Mouse (Mus musculus) midbrain, embryonic 14.5 days (tissue): Measurements from ENCODE around the gene Gse1. TPM values are rescaled to one million over a fixed set of nuclear protein-coding genes. Genes with fewer than 3 reads are reported as not detected.

Experiments used
- ATAC-seq: fragments of 200-750 bp; cut with Nextera tagmentation; 2 replicates; pipeline ENCODE4 v1.8.0; 2017; ENCODE audit warnings: moderate number of reproducible peaks, moderate library complexity; ENCODE audit not compliant: low FRiP score, low TSS enrichment
- DNase-seq: peaks from one replicate; pipeline ENCODE4 v3.0.0-alpha.2; 2015
- H3K27ac ChIP-seq: fragments of 300-500 bp; sonication (generic); replicated peaks from 2 replicates; pipeline ENCODE4 v1.5.1; 2014; ENCODE audit warnings: mild to moderate bottlenecking, low read depth, low read length, moderate library complexity
- H3K27me3 ChIP-seq: fragments of 300-500 bp; sonication (generic); 2 replicates; pipeline ENCODE4 v1.6.1; 2014; ENCODE audit warnings: low read length, control low read depth, mixed read lengths; ENCODE audit not compliant: control insufficient read depth, insufficient read depth
- H3K36me3 ChIP-seq: fragments of 300-500 bp; sonication (generic); 2 replicates; pipeline ENCODE4 v1.6.1; 2014; ENCODE audit warnings: low read length, control low read depth; ENCODE audit not compliant: control insufficient read depth, insufficient read depth
- H3K4me1 ChIP-seq: fragments of 300-500 bp; sonication (generic); 2 replicates; pipeline ENCODE4 v1.6.1; 2014; ENCODE audit warnings: mild to moderate bottlenecking, antibody characterized with exemption, low read length, control low read depth; ENCODE audit not compliant: control insufficient read depth, insufficient read depth
- H3K4me2 ChIP-seq: fragments of 300-500 bp; sonication (generic); 2 replicates; pipeline ENCODE4 v1.6.1; 2014; ENCODE audit warnings: mild to moderate bottlenecking, low read length, moderate library complexity
- H3K4me3 ChIP-seq: fragments of 300-500 bp; sonication (generic); replicated peaks from 2 replicates; pipeline ENCODE4 v1.5.1; 2014; ENCODE audit warnings: low read depth, low read length
- H3K9ac ChIP-seq: fragments of 300-500 bp; sonication (generic); replicated peaks from 2 replicates; pipeline ENCODE4 v1.6.1; 2014; ENCODE audit warnings: mild to moderate bottlenecking, low read length, moderate library complexity
- H3K9me3 ChIP-seq: fragments of 300-500 bp; sonication (generic); 2 replicates; pipeline ENCODE4 v1.6.1; 2016; ENCODE audit warnings: low read length, control low read depth, mixed read lengths; ENCODE audit not compliant: control insufficient read depth
- WGBS: fragments of 180-500 bp; shearing (Covaris S2); extraction: QIAGEN DNeasy Blood & Tissue Kit; methylation state at CpG from one replicate; pipeline ENCODE4 v1.1.7; 2014; 5-methylcytosine and 5-hydroxymethylcytosine counted together
- polyA plus RNA-seq: library from polyadenylated mRNA; unstranded; fragments of >200 nt; fragmentation: Nextera tagmentation; extraction: Ambion mirVana; gene quantifications from 2 replicates; pipeline ENCODE4 v1.2.1, GENCODE M21; 2014

The Gse1 gene
- polyA plus RNA-seq, 1 experiment from 2014 or later, result 28.6 TPM

- no peak overlapping the region for H3K4me3 ChIP-seq
- H3K4me1 ChIP-seq, result peaks cover 94% of the 10 kb centered on the region
- ATAC-seq (no peak), DNase-seq (no peak)
- no peaks in the 10 kb centered on the region for H3K27me3 ChIP-seq
- peak overlapping the region; percentile 41; the same call in 1 of the 2 replicates for H3K4me2 ChIP-seq
- no peaks in the 10 kb centered on the region for H3K36me3 ChIP-seq
- H3K9ac ChIP-seq, result no peak overlapping the region
- H3K9me3 ChIP-seq, result no peaks in the 10 kb centered on the region
- H3K27ac ChIP-seq, result peak overlapping the region; percentile 91
- WGBS, result 28% methylated on average over 6 of the region's 6 CpGs
Measured at GRCm38 (mm10) chr8:120513145-120513544, 284.9 kb downstream of the Gse1 start.

- H3K9ac ChIP-seq, result peak overlapping the region; percentile 43; the same call in 1 of the 2 replicates
- ATAC-seq (peak; percentile 64), DNase-seq (peak; percentile 79)
- H3K27ac ChIP-seq, result peak overlapping the region; percentile 91
- H3K9me3 ChIP-seq, result no peaks in the 10 kb centered on the region
- H3K4me2 ChIP-seq, result peak overlapping the region; percentile 41
- peaks cover 94% of the 10 kb centered on the region for H3K4me1 ChIP-seq
- no peaks in the 10 kb centered on the region for H3K27me3 ChIP-seq
- H3K36me3 ChIP-seq, result no peaks in the 10 kb centered on the region
- no peak overlapping the region for H3K4me3 ChIP-seq
- WGBS, result 2% methylated on average over 26 of the region's 26 CpGs
Measured at GRCm38 (mm10) chr8:120513638-120514461, 285.6 kb downstream of the Gse1 start.

GRCm38 (mm10) chr8:120515214-120515613, 287.0 kb downstream of the Gse1 start:
- ATAC-seq, result no peak
- H3K4me3 ChIP-seq, result no peak overlapping the region
- H3K9me3 ChIP-seq, result no peaks in the 10 kb centered on the region
- 89% methylated on average over 2 of the region's 2 CpGs for WGBS
- no peak overlapping the region for H3K9ac ChIP-seq
- no peaks in the 10 kb centered on the region for H3K36me3 ChIP-seq
- peaks cover 94% of the 10 kb centered on the region for H3K4me1 ChIP-seq
- no peaks in the 10 kb centered on the region for H3K27me3 ChIP-seq
- no peak overlapping the region for H3K27ac ChIP-seq
- no peak overlapping the region for H3K4me2 ChIP-seq
- no peak for DNase-seq

DNA sequence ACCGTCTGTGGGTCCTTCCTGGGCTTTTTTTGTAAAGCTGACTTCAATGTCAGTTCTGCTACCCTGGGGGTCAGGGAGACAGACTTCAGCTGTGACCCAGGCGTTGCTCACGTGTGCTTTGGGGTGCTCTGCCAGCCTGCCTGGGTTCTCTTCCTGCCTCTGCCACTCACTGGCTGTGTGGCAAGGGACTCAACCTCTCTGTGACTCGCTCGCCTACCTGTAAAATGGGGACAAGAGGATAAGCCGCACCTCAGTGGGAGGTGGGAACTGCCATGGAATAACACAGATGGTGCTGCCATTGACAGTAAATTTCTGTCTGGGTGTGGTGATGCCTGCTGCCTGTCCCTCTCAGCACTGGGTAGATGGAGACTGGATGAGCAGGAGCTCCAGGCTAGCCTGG, 287.4 kb downstream of the Gse1 start:
- Histone ChIP-seq H3K27ac (no peak overlapping the region), H3K4me3 (no peak overlapping the region), H3K9me3 (no peaks in the 10 kb centered on the region), H3K9ac (no peak overlapping the region), H3K27me3 (no peaks in the 10 kb centered on the region), H3K4me2 (no peak overlapping the region), H3K36me3 (no peaks in the 10 kb centered on the region), H3K4me1 (peaks cover 94% of the 10 kb centered on the region)
- WGBS, result 81% methylated on average over 6 of the region's 6 CpGs
- no peak for DNase-seq
- ATAC-seq, result no peak

GRCm38 (mm10) chr8:120516182-120516755, 288.0 kb downstream of the Gse1 start:
- Histone ChIP-seq H3K36me3 (no peaks in the 10 kb centered on the region), H3K27ac (peak overlapping the region; percentile 64), H3K4me2 (peak overlapping the region; percentile 15; the same call in 1 of the 2 replicates), H3K9ac (no peak overlapping the region), H3K4me1 (peaks cover 94% of the 10 kb centered on the region), H3K27me3 (no peaks in the 10 kb centered on the region), H3K4me3 (no peak overlapping the region), H3K9me3 (no peaks in the 10 kb centered on the region)
- WGBS, result 7% methylated on average over 12 of the region's 12 CpGs
- peak; percentile 74 for DNase-seq
- ATAC-seq, result no peak

- 41% methylated on average over 11 of the region's 11 CpGs for WGBS
- DNase-seq, result no peak
- Histone ChIP-seq H3K4me1 (peaks cover 93% of the 10 kb centered on the region), H3K27ac (0 out of 2 replicates have a peak overlapping the region, but pooled peaks have one; percentile 38), H3K27me3 (no peaks in the 10 kb centered on the region), H3K9me3 (no peaks in the 10 kb centered on the region), H3K36me3 (no peaks in the 10 kb centered on the region), H3K4me2 (no peak overlapping the region), H3K4me3 (no peak overlapping the region), H3K9ac (no peak overlapping the region)
- no peak for ATAC-seq
Measured at GRCm38 (mm10) chr8:120517666-120518410, 289.6 kb downstream of the Gse1 start.

GRCm38 (mm10) chr8:120518736-120519534, 290.7 kb downstream of the Gse1 start:
- H3K4me2 ChIP-seq, result no peak overlapping the region
- 69% methylated on average over 14 of the region's 14 CpGs for WGBS
- ATAC-seq (no peak), DNase-seq (no peak)
- H3K36me3 ChIP-seq, result no peaks in the 10 kb centered on the region
- no peaks in the 10 kb centered on the region for H3K27me3 ChIP-seq
- no peak overlapping the region; the same call in 1 of the 2 replicates for H3K27ac ChIP-seq
- H3K4me1 ChIP-seq, result peaks cover 87% of the 10 kb centered on the region
- H3K9ac ChIP-seq, result no peak overlapping the region
- H3K9me3 ChIP-seq, result no peaks in the 10 kb centered on the region
- no peak overlapping the region for H3K4me3 ChIP-seq

DNA sequence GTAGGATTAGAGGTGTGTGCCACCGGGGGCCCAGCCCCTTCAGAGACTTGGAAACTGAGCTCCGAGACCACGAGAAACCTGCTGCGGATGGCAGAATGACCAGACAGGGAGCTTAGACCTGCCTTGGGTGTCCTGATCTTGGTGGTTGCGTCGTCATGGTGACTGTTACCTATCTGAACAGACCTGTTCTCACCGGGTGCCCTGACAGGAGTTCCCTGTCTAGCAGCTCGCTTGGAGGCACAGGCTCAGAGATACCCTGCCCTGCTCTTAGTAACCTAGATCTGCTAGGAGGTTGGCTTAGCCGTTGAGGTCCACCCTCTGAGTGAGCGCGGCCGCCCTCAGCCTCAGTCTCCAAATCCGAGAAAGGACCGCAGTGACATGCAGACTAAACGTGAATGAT, 292.0 kb downstream of the Gse1 start:
- H3K9me3 ChIP-seq, result no peaks in the 10 kb centered on the region
- H3K36me3 ChIP-seq, result no peaks in the 10 kb centered on the region
- no peaks in the 10 kb centered on the region for H3K27me3 ChIP-seq
- H3K9ac ChIP-seq, result no peak overlapping the region
- ATAC-seq (no peak), DNase-seq (no peak)
- H3K27ac ChIP-seq, result peak overlapping the region; percentile 89
- no peak overlapping the region for H3K4me3 ChIP-seq
- H3K4me2 ChIP-seq, result peak overlapping the region; percentile 35
- H3K4me1 ChIP-seq, result peaks cover 78% of the 10 kb centered on the region
- WGBS, result 59% methylated on average over 15 of the region's 15 CpGs
